Mouse (Mus musculus): ENCODE results near the gene Mef2b. TPM values are rescaled to one million over a fixed set of nuclear protein-coding genes. Genes with fewer than 3 reads are reported as not detected.
A peak's percentile ranks its signal among the peaks of the same experiment; 100 is the strongest.

Mef2b gene
- polyA plus RNA-seq, 1 experiment from 2014 or later = 1.1 TPM

DNA sequence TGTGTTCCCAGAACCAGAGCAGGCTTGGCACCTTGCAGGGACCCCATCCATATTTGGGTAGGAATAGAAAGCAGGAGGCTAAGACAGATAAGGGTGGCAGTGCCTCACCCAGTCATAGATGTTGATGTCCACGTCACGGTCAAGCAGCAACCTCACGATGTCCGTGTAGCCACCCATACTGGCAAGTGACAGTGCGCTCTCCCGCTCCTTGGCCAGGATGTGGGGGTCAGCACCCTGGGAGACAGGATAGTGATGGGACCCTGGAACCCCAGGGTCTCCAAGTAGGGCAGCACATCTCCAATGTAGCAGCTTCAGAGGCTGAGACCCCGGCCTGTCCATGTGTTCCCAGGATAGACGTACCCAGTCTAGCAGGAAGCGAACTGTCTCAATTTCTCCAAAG is 4.6 kb upstream of the Mef2b start:
- Histone ChIP-seq H3K4me1 (replicated peaks) (peaks cover 22% of the 10 kb centered on the region), H3K4me3 (replicated peaks) (no peak overlapping the region), H3K27me3 (no peaks in the 10 kb centered on the region), H3K4me2 (no peak overlapping the region), H3K9ac (replicated peaks) (no peak overlapping the region), H3K9me3 (no peaks in the 10 kb centered on the region), H3K36me3 (peaks cover 48% of the 10 kb centered on the region), H3K27ac (no peak overlapping the region)
- WGBS = 92% methylated on average over 9 of the region's 9 CpGs
- no peak for ATAC-seq (ENCODE audit: insufficient number of reproducible peaks, insufficient read depth, low FRiP score, low TSS enrichment, low read depth)

DNA sequence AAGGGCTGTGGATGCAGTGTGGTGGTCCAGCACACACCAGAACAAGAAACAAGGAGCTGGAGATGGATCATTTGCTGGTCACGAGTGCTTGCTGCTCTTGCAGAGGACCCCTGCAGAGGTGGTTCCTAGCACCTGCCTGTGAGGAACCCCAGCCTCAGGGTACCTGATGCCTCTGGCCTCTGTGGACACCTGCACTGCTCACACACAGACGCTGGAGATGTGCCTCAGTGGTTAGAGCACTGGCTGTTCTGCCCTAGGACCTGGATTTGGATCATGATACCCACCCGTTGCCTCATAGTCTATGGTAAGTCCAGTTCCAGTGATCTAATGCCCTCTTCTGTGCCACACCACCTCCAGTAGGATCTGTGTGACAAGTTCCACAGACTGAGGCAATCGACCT is 2.9 kb upstream of the Mef2b start:
- ATAC-seq (ENCODE audit: insufficient number of reproducible peaks, insufficient read depth, low FRiP score, low TSS enrichment, low read depth) = no peak
- H3K36me3 ChIP-seq = peaks cover 48% of the 10 kb centered on the region
- 85% methylated on average over 4 of the region's 4 CpGs for WGBS
- H3K27ac ChIP-seq = no peak overlapping the region
- H3K9ac ChIP-seq (replicated peaks) = no peak overlapping the region
- H3K9me3 ChIP-seq = no peaks in the 10 kb centered on the region
- no peak overlapping the region for H3K4me2 ChIP-seq
- no peak overlapping the region for H3K4me3 ChIP-seq (replicated peaks)
- H3K4me1 ChIP-seq (replicated peaks) = peaks cover 24% of the 10 kb centered on the region
- no peaks in the 10 kb centered on the region for H3K27me3 ChIP-seq

DNA sequence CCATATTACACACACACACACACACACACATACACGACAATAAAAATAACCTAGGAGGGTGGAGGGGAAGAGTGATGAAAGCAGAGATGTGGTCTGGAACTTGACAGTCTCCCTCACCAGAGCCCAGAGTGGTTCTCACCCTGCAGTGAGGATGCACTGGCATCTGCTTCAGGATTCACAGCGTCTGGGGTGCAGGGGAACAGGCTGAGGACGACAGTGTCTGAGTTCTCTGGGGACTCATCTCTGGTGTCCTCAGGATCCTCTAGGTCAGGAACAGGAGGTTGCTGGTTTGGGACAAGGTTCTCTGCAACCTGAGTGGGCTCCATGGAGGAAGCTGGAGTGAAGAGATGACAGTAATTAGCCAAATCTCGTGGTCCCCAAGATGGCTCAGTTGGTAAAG is 1.6 kb upstream of the Mef2b start:
- peaks cover 53% of the 10 kb centered on the region for H3K36me3 ChIP-seq
- peaks cover 17% of the 10 kb centered on the region for H3K4me1 ChIP-seq (replicated peaks)
- peak overlapping the region; percentile 61; the same call in 1 of the 2 replicates for H3K9ac ChIP-seq (replicated peaks)
- H3K27me3 ChIP-seq = no peaks in the 10 kb centered on the region
- ATAC-seq (ENCODE audit: insufficient number of reproducible peaks, insufficient read depth, low FRiP score, low TSS enrichment, low read depth) = no peak
- no peak overlapping the region for H3K27ac ChIP-seq
- H3K4me2 ChIP-seq = peak overlapping the region; percentile 63
- H3K4me3 ChIP-seq (replicated peaks) = peak overlapping the region; percentile 82
- H3K9me3 ChIP-seq = no peaks in the 10 kb centered on the region
- 80% methylated on average over 4 of the region's 4 CpGs for WGBS

DNA sequence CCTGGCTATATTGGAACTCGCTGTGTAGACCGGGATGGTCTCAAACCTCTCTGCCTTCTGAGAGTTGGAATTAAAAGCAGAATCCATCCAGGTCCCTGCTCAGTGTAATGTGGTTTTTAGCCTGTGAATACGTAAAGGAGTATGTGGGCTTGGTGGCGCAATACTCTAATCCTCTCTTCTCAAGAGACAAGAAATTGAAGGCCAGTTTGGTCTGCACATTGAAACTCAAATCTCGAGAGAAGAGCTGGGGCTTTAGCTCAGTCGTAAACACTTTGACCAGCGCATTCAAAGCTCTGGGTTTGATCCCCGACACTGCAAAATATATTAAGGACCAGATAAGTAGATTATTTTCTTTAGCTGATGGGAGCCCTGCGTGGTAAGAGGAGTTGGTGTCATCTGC is 470 bp downstream of the Mef2b start:
- H3K4me2 ChIP-seq = peak overlapping the region; percentile 63
- no peaks in the 10 kb centered on the region for H3K27me3 ChIP-seq
- peaks cover 17% of the 10 kb centered on the region for H3K4me1 ChIP-seq (replicated peaks)
- H3K9me3 ChIP-seq = no peaks in the 10 kb centered on the region
- peak overlapping the region; percentile 82 for H3K4me3 ChIP-seq (replicated peaks)
- H3K36me3 ChIP-seq = peaks cover 53% of the 10 kb centered on the region
- no peak for ATAC-seq (ENCODE audit: insufficient number of reproducible peaks, insufficient read depth, low FRiP score, low TSS enrichment, low read depth)
- WGBS = 12% methylated on average over 9 of the region's 9 CpGs
- peak overlapping the region; percentile 85 for H3K27ac ChIP-seq
- peak overlapping the region; percentile 75 for H3K9ac ChIP-seq (replicated peaks)

DNA sequence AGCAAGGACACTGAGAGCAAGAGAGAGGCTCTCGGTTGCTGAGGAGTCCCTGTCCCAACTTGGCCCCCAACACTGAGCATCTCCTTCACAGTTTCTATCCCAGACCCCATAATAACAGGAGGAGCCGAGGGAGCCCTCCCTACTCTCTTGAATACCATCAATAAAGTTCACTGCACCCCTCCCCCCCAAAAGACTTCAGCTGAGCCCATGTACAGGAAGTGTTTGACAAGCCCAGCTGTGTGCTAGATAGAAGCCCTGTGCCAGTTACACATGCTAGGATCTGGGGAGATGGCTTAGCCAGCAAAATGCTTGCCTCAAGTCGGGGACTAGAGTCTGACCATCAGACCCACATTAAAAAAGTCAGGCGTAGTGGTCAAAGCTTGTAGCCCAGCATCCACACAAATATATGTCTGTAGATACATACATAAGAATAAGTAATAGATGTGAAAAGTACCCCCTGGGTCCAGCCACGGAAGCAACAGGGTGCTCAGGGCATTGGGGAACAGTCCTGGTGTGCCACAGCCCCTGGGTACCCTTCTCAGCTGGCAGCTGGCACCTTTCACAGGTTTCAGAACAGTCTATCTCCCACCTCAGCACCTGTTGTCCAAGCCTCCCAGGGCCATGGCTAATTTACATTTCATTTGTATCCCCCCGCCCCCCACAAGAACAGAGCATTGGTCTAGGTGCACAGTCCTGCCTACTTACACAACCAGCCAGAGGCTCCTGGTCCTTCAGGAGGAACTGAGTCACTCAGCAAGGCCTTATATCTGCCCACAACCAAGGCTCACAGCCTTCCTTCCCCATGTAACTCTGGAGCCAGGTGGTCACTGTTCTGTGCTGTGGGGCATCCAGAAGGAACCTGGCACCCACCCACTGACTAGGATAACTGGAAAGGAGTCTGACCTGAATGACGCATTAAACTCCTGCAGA is 8.4 kb downstream of the Mef2b start:
- 87% methylated on average over 7 of the region's 7 CpGs for WGBS
- Histone ChIP-seq H3K4me1 (replicated peaks) (peaks cover 12% of the 10 kb centered on the region), H3K4me3 (replicated peaks) (no peak overlapping the region), H3K4me2 (no peak overlapping the region), H3K27ac (no peak overlapping the region), H3K9me3 (no peaks in the 10 kb centered on the region), H3K9ac (replicated peaks) (no peak overlapping the region), H3K27me3 (peaks cover 8% of the 10 kb centered on the region), H3K36me3 (peaks cover 43% of the 10 kb centered on the region)
- no peak for ATAC-seq (ENCODE audit: insufficient number of reproducible peaks, insufficient read depth, low FRiP score, low TSS enrichment, low read depth)

DNA sequence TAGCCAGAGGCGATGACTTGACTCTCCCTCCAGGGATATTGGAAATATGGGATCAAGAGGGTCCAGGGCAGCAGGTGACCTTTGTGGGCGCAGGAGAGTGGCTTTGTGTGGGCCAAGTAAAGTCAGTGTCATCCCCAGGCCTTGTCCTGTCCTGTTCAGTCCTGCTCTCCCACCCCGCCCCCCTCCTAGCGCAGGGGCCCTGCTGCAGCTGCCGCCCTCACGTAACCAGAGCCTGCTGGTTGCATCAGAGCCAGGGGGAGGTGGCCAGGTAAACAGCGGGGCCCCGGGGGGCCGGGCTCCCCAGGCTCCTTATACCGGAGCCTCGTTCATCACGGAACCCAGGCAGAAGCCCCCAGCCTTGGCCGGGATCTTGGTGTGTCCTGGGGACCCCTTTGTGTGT is 10.6 kb downstream of the Mef2b start:
- Histone ChIP-seq H3K27me3 (peaks cover 16% of the 10 kb centered on the region), H3K9ac (replicated peaks) (peak overlapping the region; percentile 52; the same call in 1 of the 2 replicates), H3K4me3 (replicated peaks) (no peak overlapping the region), H3K9me3 (no peaks in the 10 kb centered on the region), H3K27ac (no peak overlapping the region), H3K4me2 (peak overlapping the region; percentile 27), H3K36me3 (peaks cover 21% of the 10 kb centered on the region), H3K4me1 (replicated peaks) (peaks cover 13% of the 10 kb centered on the region)
- no peak for ATAC-seq (ENCODE audit: insufficient number of reproducible peaks, insufficient read depth, low FRiP score, low TSS enrichment, low read depth)
- 12% methylated on average over 13 of the region's 13 CpGs for WGBS

DNA sequence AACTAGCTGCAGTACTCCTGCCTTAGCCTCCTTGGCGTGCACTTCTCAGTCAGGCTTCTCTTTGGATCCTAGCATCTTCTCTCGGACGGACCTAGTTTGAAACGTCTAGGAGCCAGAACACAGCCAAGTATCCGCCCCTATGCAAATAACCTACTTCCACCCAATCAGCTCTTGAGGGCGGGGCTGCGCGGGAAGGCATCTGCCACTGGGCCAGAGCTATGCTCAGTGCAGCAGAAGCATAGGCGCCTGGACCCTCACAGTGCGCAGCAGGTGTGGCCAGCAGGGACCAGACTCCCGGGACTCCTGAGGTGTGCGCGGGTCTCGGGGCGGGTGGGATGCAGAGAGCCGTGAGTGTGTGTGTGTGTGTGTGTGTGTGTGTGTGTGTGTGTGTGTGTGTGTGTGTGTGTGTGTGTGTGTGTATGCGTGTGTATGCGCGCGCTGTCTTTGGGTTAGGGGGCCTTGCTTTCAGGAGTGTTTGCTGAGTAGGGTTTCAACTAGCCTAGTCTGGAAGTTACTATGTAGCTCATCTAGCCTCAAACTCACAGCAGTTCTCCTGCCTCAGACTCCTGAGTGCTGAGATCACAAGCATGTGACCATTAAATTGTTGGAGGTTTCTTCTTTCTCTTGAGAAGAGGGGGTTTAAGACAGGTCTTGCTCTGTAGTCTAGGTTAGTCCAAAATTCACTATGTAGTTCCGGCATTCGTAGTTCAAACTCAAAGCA is 13.2 kb downstream of the Mef2b start:
- no peaks in the 10 kb centered on the region for H3K36me3 ChIP-seq
- no peak overlapping the region for H3K27ac ChIP-seq
- H3K4me1 ChIP-seq (replicated peaks) = peaks cover 13% of the 10 kb centered on the region
- no peak overlapping the region for H3K9ac ChIP-seq (replicated peaks)
- H3K27me3 ChIP-seq = peaks cover 19% of the 10 kb centered on the region
- H3K4me2 ChIP-seq = peak overlapping the region; percentile 50
- peak overlapping the region; percentile 22 for H3K4me3 ChIP-seq (replicated peaks)
- H3K9me3 ChIP-seq = no peaks in the 10 kb centered on the region
- peak; percentile 90 for ATAC-seq (ENCODE audit: insufficient number of reproducible peaks, insufficient read depth, low FRiP score, low TSS enrichment, low read depth)
- WGBS = 14% methylated on average over 22 of the region's 22 CpGs

DNA sequence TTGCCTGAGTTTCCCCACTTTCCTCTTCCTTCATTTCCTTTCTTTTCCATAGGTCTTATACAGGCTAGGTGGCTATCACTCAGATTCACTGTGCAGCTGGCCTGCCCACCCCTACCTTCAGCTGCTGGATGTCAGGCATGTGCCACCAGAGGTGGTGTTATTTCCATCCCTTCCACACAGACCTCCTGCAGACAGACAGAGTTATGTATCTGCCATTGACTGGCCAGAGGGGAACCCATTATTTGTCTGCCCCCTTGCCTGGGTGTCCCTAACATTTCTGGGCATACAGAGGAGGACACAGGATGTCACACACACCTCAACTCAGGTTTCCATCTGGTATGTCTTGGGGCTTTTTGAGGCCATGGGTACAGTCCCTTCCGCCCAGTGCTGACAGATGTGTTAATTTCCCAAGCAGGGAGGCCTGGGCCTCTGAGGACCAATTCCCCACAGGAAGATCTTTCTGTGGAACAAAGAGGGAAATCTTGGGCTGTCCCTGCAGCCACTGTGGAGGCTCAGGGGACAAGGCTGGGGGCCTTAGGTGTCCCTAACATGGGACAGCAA is 17.8 kb downstream of the Mef2b start:
- no peak overlapping the region for H3K4me2 ChIP-seq
- H3K27ac ChIP-seq = no peak overlapping the region
- H3K27me3 ChIP-seq = peaks cover 16% of the 10 kb centered on the region; the same call in 1 of the 2 replicates
- H3K9ac ChIP-seq (replicated peaks) = no peak overlapping the region
- no peaks in the 10 kb centered on the region for H3K36me3 ChIP-seq
- H3K4me3 ChIP-seq (replicated peaks) = no peak overlapping the region
- H3K9me3 ChIP-seq = no peaks in the 10 kb centered on the region
- H3K4me1 ChIP-seq (replicated peaks) = peaks cover 15% of the 10 kb centered on the region
- 91% methylated on average over 1 of the region's 1 CpGs for WGBS
- no peak for ATAC-seq (ENCODE audit: insufficient number of reproducible peaks, insufficient read depth, low FRiP score, low TSS enrichment, low read depth)

DNA sequence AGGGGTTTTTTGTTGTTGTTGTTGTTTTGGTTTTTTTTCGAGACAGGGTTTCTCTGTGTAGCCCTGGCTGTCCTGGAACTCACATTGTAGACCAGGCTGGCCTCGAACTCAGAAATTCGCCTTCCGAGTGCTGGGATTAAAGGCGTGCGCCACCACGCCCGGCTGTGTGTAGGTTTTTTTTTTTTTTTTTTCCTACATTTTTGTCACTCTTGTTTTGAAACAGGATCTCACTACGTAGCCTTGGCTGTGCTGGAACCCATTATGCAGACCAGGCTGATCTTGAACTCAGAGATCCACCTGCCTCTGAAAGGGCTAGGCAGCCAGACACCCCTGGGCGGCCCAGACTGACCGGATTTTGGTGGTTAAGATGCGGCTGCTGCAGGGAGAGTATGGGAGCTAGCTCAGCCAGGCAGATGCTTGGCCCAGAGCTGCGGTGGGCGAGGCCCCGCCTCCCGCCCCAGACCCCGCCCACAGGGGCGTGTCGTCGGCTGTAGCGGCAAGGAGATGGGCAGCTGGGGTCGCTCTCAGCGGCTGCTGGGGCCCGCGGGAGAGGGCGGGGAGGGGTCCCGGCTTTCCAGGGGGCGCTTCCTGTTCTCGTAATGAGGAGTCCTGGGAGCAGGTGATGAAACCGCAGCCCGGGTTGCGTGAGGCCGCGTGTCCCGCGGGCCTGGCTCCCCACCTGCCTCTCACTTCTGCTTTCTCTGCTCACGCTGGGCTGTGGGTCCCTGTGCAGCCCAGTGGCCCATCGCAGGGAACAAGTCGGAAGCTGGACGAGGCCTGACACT is 18.8 kb downstream of the Mef2b start:
- ATAC-seq (ENCODE audit: insufficient number of reproducible peaks, insufficient read depth, low FRiP score, low TSS enrichment, low read depth) = peak; percentile 79
- Histone ChIP-seq H3K4me1 (replicated peaks) (peaks cover 8% of the 10 kb centered on the region), H3K4me2 (peak overlapping the region; percentile 73), H3K36me3 (no peaks in the 10 kb centered on the region), H3K4me3 (replicated peaks) (peak overlapping the region; percentile 51), H3K9me3 (no peaks in the 10 kb centered on the region), H3K27ac (peak overlapping the region; percentile 7; the same call in 1 of the 2 replicates), H3K9ac (replicated peaks) (peak overlapping the region; percentile 60), H3K27me3 (peaks cover 14% of the 10 kb centered on the region; the same call in 1 of the 2 replicates)
- WGBS = 15% methylated on average over 40 of the region's 40 CpGs

DNA sequence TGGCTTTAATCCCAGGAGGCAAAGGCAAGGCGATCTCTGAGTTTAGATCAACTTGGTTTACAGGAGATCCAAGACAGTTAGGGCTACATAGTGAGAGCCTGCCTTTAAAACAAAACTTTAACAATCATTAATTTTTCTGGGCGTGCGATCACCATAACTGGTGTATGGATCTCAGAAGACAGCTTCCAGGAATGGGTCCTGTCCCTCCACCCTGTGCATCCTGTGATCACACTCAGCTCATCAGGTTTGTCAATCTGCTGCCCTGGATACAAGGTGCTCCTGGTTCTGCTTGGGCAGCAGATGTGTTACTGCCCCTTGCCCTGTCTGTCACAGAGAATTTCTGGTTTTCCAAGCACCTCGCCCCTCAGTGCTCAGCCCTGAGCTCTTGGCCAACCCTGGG is 19.7 kb downstream of the Mef2b start:
- H3K9ac ChIP-seq (replicated peaks) = no peak overlapping the region
- H3K36me3 ChIP-seq = no peaks in the 10 kb centered on the region
- no peaks in the 10 kb centered on the region for H3K9me3 ChIP-seq
- H3K4me1 ChIP-seq (replicated peaks) = peaks cover 8% of the 10 kb centered on the region
- H3K27ac ChIP-seq = no peak overlapping the region
- H3K4me3 ChIP-seq (replicated peaks) = no peak overlapping the region
- WGBS = 84% methylated on average over 4 of the region's 4 CpGs
- no peak overlapping the region for H3K4me2 ChIP-seq
- peaks cover 15% of the 10 kb centered on the region; the same call in 1 of the 2 replicates for H3K27me3 ChIP-seq
- ATAC-seq (ENCODE audit: insufficient number of reproducible peaks, insufficient read depth, low FRiP score, low TSS enrichment, low read depth) = no peak

Data from limb, embryonic 12.5 days (tissue).